Mouse (Mus musculus): Measurements from ENCODE around the gene Ctnna3. TPM values are rescaled to one million over a fixed set of nuclear protein-coding genes. Genes with fewer than 3 reads are reported as not detected.
"Not testable (repeated sequence)": the region's sequence is repeated elsewhere in the genome, so short reads cannot be mapped to it uniquely, and the experiment has no call there.

Gene Ctnna3
- 1.2 and 1.4 TPM in 2 replicates for polyA plus RNA-seq (2015; fragmentation: Nextera tagmentation; extraction: Ambion mirVana)

GRCm38 (mm10) chr10:63429785-63430305, at the start of gene Ctnna3:
Gene Ctnna3 (plus strand): TSS chr10:63430098.
- no peaks in the 10 kb centered on the region for H3K36me3 ChIP-seq
- H3K4me2 ChIP-seq, result peak within 1 kb of the TSS; percentile 71
- peak within 1 kb of the TSS; percentile 76 for H3K4me3 ChIP-seq
- peaks cover 7% of the 10 kb centered on the region; the same call in 1 of the 2 replicates for H3K4me1 ChIP-seq (replicated peaks)
- no peaks in the 10 kb centered on the region for H3K9me3 ChIP-seq
- peak within 1 kb of the TSS; percentile 70 for H3K9ac ChIP-seq
- under 1% methylated on average over 55 of the region's 55 CpGs for WGBS
- ATAC-seq (ENCODE audit: low FRiP score), result peak; percentile 98
- no peaks in the 10 kb centered on the region for H3K27me3 ChIP-seq
- H3K27ac ChIP-seq, result peak within 1 kb of the TSS; percentile 77

DNA sequence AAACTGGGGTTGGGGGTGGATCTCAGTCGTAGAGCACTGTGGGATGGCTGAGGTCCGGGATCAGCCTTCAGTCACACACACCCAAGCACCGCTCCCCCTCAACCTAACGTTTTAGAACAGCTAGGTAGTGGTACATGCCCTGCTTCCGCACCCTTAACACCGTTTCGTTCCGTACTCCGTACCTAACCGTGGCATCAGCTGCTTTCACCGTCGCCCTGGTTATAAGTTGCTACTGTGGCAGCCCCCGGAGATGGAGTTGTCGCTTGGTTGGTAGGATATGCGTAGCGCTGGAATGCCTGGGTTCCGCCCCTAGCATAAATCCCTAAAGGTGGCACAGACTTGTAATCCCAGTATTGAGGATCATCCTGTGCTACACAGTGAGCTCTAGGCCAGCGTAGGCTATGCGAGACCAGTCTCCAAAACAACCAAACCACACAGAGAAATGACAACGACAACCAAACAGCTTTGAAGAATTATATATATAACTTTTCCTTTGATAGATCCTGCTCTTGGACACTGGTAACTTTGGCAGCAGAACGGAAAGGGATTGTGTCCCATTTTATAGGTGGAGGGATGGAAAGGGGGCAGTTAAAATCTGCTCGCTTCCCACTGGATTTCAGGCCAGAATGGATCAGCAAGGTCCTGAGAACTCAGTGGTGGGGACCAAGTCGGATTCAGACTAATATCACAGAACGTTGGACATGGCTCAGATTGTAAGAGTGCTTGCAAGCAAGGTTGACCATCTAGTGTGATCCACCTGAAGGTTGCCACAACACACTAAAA, 48.2 kb upstream of the Ctnna3 start, which contains the start of gene Sirt1:
Sirt1 (minus strand) TSS at position 207 of the 783 bp plus-strand sequence.
- Histone ChIP-seq H3K27ac (peak within 1 kb of the TSS; percentile 49), H3K4me3 (peak within 1 kb of the TSS; percentile 52), H3K9ac (peak within 1 kb of the TSS; percentile 72), H3K27me3 (peaks cover 18% of the 10 kb centered on the region), H3K4me1 (replicated peaks) (peaks cover 9% of the 10 kb centered on the region), H3K4me2 (peak within 1 kb of the TSS; percentile 89), H3K9me3 (no peaks in the 10 kb centered on the region), H3K36me3 (no peaks in the 10 kb centered on the region)
- WGBS, result 7% methylated on average over 24 of the region's 24 CpGs
- no peak for ATAC-seq (ENCODE audit: low FRiP score)

GRCm38 (mm10) chr10:63382372-63383279, 47.3 kb upstream of the Ctnna3 start, which contains the start of gene Dnajc12:
Gene Dnajc12 (plus strand): TSS chr10:63382443.
- H3K4me3 ChIP-seq, result peak within 1 kb of the TSS; percentile 52
- no peaks in the 10 kb centered on the region for H3K36me3 ChIP-seq
- ATAC-seq (ENCODE audit: low FRiP score), result peak; percentile 92
- H3K9me3 ChIP-seq, result no peaks in the 10 kb centered on the region
- H3K27ac ChIP-seq, result peak within 1 kb of the TSS; percentile 49
- H3K4me2 ChIP-seq, result peak within 1 kb of the TSS; percentile 89
- under 1% methylated on average over 28 of the region's 28 CpGs for WGBS
- peaks cover 18% of the 10 kb centered on the region for H3K27me3 ChIP-seq
- H3K9ac ChIP-seq, result peak within 1 kb of the TSS; percentile 72
- peaks cover 12% of the 10 kb centered on the region for H3K4me1 ChIP-seq (replicated peaks)

- Histone ChIP-seq H3K4me1 (replicated peaks) (peaks cover 12% of the 10 kb centered on the region), H3K4me3 (peak overlapping the region; percentile 60), H3K4me2 (peak overlapping the region; percentile 74)
- H3K27me3 ChIP-seq; H3K36me3 ChIP-seq; H3K9ac ChIP-seq; H3K27ac ChIP-seq; ATAC-seq (ENCODE audit: low FRiP score); H3K9me3 ChIP-seq: not testable (repeated sequence)
- 29% methylated on average over 5 of the region's 5 CpGs for WGBS
Observed at GRCm38 (mm10) chr10:63385897-63386296, 44.0 kb upstream of the Ctnna3 start.

DNA sequence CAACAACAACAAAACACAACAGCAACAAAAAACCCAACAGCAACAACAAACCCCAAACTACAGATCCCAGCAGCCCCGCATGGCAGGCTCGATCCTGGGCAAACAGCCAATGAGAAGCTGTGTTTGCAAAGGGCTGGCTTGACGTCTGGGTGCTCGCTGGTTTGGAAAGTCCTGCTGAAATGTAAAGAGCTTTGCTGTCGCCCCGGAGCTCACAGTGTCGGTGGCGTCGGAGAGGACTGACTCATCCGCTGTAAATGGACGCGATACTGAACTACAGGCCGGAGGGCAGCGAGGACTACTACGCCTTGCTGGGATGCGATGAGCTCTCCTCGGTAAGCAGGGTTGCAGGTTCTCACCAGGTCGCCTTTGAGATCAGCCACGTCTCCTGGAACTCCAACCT, 43.5 kb upstream of the Ctnna3 start:
- Histone ChIP-seq H3K36me3 (no peaks in the 10 kb centered on the region), H3K4me1 (replicated peaks) (peaks cover 9% of the 10 kb centered on the region), H3K9ac (peak overlapping the region; percentile 68), H3K4me2 (peak overlapping the region; percentile 74), H3K4me3 (peak overlapping the region; percentile 60), H3K27ac (peak overlapping the region; percentile 67), H3K9me3 (no peaks in the 10 kb centered on the region), H3K27me3 (peaks cover 4% of the 10 kb centered on the region; the same call in 1 of the 2 replicates)
- under 1% methylated on average over 19 of the region's 19 CpGs for WGBS
- ATAC-seq (ENCODE audit: low FRiP score), result peak; percentile 77

GRCm38 (mm10) chr10:63386991-63387390, 42.9 kb upstream of the Ctnna3 start:
- Histone ChIP-seq H3K9ac (peak overlapping the region; percentile 68), H3K4me2 (peak overlapping the region; percentile 74), H3K4me3 (peak overlapping the region; percentile 60), H3K36me3 (no peaks in the 10 kb centered on the region), H3K4me1 (replicated peaks) (peaks cover 4% of the 10 kb centered on the region; the same call in 1 of the 2 replicates), H3K9me3 (no peaks in the 10 kb centered on the region), H3K27ac (peak overlapping the region; percentile 67; the same call in 1 of the 2 replicates), H3K27me3 (no peaks in the 10 kb centered on the region)
- no peak for ATAC-seq (ENCODE audit: low FRiP score)
- 3% methylated on average over 10 of the region's 10 CpGs for WGBS

DNA sequence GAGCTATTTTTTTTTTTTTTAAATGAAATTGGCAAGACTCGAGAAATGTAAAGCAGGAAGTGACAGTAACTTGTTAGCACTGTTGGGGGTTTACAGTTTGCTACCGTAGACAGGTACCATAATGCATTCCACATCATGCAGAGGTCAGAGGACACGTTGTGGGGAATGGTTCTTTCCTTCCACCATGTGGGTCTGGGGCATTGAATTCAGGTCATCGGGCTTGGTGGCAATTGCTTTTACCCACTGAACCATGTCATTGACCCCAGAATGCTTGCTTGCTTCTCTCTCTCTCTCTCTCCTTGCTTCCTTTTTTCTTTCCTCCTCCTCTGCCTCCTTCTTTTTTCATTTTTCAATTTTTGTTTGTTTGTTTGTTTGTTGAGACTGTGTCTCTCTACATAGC, 41.0 kb upstream of the Ctnna3 start:
- Histone ChIP-seq H3K4me3 (no peak overlapping the region), H3K9ac (no peak overlapping the region), H3K27ac (no peak overlapping the region), H3K27me3 (no peaks in the 10 kb centered on the region), H3K36me3 (no peaks in the 10 kb centered on the region), H3K4me2 (no peak overlapping the region), H3K9me3 (no peaks in the 10 kb centered on the region), H3K4me1 (replicated peaks) (0 out of 2 replicates have a peak, but pooled peaks cover 3% of the 10 kb centered on the region)
- no peak for ATAC-seq (ENCODE audit: low FRiP score)
- WGBS, result 44% methylated on average over 4 of the region's 4 CpGs

DNA sequence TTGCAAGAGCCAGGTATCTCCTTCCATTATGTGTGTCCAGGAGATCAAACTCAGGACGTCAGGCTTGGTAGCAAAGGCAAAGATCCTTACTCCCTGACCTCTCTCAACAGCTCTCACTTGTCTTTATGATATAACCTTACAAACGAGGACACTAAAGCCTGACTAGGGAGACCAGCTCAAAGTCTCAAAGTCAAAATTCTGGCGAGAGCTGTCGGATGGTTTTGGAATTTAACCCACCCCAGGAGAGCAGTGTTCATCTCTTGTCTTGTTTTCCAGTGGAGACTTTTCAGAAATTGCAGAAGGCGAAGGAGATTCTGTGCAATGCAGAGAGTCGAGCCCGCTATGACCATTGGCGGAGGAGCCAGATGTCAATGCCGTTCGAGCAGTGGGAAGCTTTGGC, 32.9 kb upstream of the Ctnna3 start:
- H3K9me3 ChIP-seq, result no peaks in the 10 kb centered on the region
- 94% methylated on average over 10 of the region's 10 CpGs for WGBS
- no peak for ATAC-seq (ENCODE audit: low FRiP score)
- H3K4me3 ChIP-seq, result no peak overlapping the region
- H3K27ac ChIP-seq, result no peak overlapping the region
- no peaks in the 10 kb centered on the region for H3K27me3 ChIP-seq
- no peaks in the 10 kb centered on the region for H3K4me1 ChIP-seq (replicated peaks)
- H3K36me3 ChIP-seq, result no peaks in the 10 kb centered on the region
- H3K4me2 ChIP-seq, result no peak overlapping the region
- H3K9ac ChIP-seq, result no peak overlapping the region

DNA sequence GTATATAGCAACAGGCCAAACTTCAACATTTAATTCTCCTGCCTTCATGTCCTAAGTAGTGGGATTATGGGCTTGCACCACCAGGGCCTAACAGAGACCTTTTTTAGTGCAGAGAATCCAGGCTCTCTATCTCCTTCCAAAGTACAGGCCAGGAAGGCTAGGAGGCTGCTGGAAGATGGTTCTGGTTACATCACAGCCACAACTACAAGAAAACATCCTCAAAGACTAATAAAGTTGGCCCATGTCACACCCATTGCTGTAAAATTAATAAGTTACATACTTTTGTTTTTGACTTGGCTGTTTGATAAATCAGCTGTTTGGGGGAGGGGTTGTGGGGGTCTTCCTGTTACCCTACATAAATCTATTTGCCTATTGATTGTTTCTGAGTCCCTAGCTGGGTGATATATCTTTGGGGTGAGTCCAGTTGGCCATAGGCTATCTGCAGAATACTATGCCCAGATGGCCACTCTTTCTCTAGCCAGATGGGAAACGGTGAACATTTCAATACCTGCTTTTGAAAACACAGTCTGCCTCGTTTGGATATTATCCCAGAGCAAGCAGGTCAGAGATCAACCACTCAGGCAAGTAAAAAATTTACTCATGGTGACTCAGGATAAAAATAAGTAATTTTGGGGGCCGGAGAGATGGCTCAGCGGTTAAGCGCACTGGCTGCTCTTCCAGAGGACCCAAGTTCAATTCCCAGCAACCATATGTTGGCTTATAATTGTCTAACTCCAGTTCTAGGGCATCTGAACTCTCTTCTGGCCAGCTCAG, 27.0 kb upstream of the Ctnna3 start:
- Histone ChIP-seq H3K4me1 (replicated peaks) (no peaks in the 10 kb centered on the region), H3K27ac (no peak overlapping the region), H3K9ac (no peak overlapping the region), H3K27me3 (no peaks in the 10 kb centered on the region), H3K4me3 (no peak overlapping the region), H3K4me2 (no peak overlapping the region), H3K9me3 (no peaks in the 10 kb centered on the region), H3K36me3 (no peaks in the 10 kb centered on the region)
- ATAC-seq (ENCODE audit: low FRiP score), result no peak
- 82% methylated on average over 5 of the region's 5 CpGs for whole genome bisulfite sequencing

- Histone ChIP-seq H3K27me3 (no peaks in the 10 kb centered on the region), H3K4me1 (replicated peaks) (no peaks in the 10 kb centered on the region)
Observed at GRCm38 (mm10) chr10:63403636-63404035, 26.3 kb upstream of the Ctnna3 start.

DNA sequence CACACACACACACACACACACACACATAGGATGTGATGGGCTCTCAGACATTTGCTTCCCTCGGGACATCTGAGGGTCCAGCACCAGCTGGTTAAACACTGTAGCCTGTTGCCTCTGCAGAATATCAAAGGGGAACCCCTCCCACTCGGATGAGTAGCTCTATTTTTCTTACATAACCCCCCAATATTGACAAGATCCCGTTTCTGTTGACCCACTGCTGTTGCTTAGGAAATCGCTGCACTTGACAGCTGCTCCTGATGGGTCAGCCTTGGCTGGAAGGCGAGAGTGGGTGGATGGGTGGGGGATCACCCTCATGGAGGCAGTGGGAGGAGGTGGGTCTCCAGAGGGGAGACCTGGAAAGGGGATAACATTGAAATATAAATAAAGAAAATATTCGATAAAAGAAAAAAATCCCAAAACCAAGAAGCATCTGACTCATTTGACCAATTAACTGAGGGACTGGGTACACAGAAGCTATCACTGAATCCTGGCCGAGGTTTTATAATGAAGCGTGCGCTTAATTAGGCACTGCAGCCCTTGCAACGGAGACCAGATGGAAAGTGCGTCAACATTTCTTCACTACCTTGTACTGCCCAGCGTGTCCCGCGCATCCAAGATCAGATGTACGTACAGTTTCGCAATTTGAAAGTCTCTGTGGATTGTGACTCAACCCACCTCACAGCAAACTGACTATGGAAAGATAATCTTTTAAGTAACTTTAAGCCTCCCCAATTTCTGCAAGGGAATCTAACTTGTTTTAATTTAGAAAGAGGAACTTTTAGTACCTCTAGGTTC, 19.5 kb upstream of the Ctnna3 start:
- no peaks in the 10 kb centered on the region for H3K4me1 ChIP-seq (replicated peaks)
- H3K4me3 ChIP-seq, result no peak overlapping the region
- no peak overlapping the region for H3K27ac ChIP-seq
- no peak overlapping the region for H3K9ac ChIP-seq
- H3K27me3 ChIP-seq, result no peaks in the 10 kb centered on the region
- no peak for ATAC-seq (ENCODE audit: low FRiP score)
- no peaks in the 10 kb centered on the region for H3K9me3 ChIP-seq
- H3K36me3 ChIP-seq, result no peaks in the 10 kb centered on the region
- H3K4me2 ChIP-seq, result no peak overlapping the region
- WGBS, result 59% methylated on average over 16 of the region's 16 CpGs

More at GRCm38 (mm10) chr10:63403636-63404035, 26.3 kb upstream of the Ctnna3 start:
- H3K36me3 ChIP-seq, result no peaks in the 10 kb centered on the region
- H3K27ac ChIP-seq, result no peak overlapping the region
- no peak overlapping the region for H3K4me3 ChIP-seq
- no peak for ATAC-seq (ENCODE audit: low FRiP score)
- no peaks in the 10 kb centered on the region for H3K9me3 ChIP-seq
- no peak overlapping the region for H3K4me2 ChIP-seq
- 85% methylated on average over 2 of the region's 2 CpGs for WGBS
- no peak overlapping the region for H3K9ac ChIP-seq

Data from hindbrain, embryonic 13.5 days (tissue).